Mouse (Mus musculus): ENCODE results near the gene Nxph3. TPM values are rescaled to one million over a fixed set of nuclear protein-coding genes. Genes with fewer than 3 reads are reported as not detected.
A peak's percentile ranks its signal among the peaks of the same experiment; 100 is the strongest.

Nxph3 gene
- polyA plus RNA-seq, 1 experiment from 2014 or later: 0.44 TPM

- Histone ChIP-seq H3K27ac (replicated peaks) (no peak overlapping the region), H3K4me3 (ENCODE audit: low read depth, low read length) (no peak overlapping the region), H3K36me3 (ENCODE audit: control insufficient read depth, insufficient read depth, low read length) (no peaks in the 10 kb centered on the region), H3K4me1 (replicated peaks; ENCODE audit: control insufficient read depth, insufficient read depth) (no peaks in the 10 kb centered on the region), H3K4me2 (replicated peaks; ENCODE audit: low read depth) (no peak overlapping the region), H3K27me3 (ENCODE audit: control insufficient read depth, insufficient read depth, low read length) (0 out of 2 replicates have a peak, but pooled peaks cover 2% of the 10 kb centered on the region), H3K9me3 (ENCODE audit: control insufficient read depth, low read length) (no peaks in the 10 kb centered on the region), H3K9ac (ENCODE audit: low read length) (no peak overlapping the region)
- ATAC-seq (ENCODE audit: low FRiP score, low TSS enrichment) (no peak), DNase-seq (ENCODE audit: low spot score) (no peak)
- WGBS: 66% methylated on average over 17 of the region's 17 CpGs
- TF ChIP-seq CTCF (IDR thresholded peaks at IDR 0.05; ENCODE audit: low read depth): no peak
- no peak for TF ChIP-seq EP300 (optimal IDR thresholded peaks at IDR 0.05)
Observed at GRCm38 (mm10) chr11:95515376-95516323, 1.3 kb upstream of the Nxph3 start.

GRCm38 (mm10) chr11:95513461-95514297 lies 691 bp downstream of the Nxph3 start:
- peak overlapping the region; percentile 53 for H3K9ac ChIP-seq (ENCODE audit: low read length)
- WGBS: 1% methylated on average over 63 of the region's 66 CpGs
- ATAC-seq (ENCODE audit: low FRiP score, low TSS enrichment): no peak; the same call in none of the 2 replicates

DNA sequence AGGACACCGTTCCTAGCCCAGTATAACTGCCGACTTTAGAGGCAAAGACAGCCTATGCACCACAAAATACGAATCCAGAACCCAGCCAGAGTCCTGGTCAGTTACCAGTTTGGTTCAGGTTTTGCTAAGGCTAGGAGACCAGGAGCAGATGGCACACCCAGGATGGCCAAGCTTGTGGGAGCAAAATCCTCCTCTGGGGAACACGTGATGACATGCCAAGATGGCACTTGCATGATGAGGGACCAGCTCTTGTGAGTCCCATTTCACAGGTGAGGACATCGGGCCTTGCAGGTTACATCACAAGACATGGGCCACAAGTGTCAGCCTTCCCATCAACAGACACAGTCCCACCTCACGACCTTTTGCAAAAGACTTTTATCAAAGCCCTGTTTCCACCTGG lies 2.0 kb downstream of the Nxph3 start:
- WGBS: 69% methylated on average over 6 of the region's 6 CpGs
- H3K27me3 ChIP-seq (ENCODE audit: control insufficient read depth, insufficient read depth, low read length): 0 out of 2 replicates have a peak, but pooled peaks cover 2% of the 10 kb centered on the region

More at GRCm38 (mm10) chr11:95513461-95514297, 691 bp downstream of the Nxph3 start:
- H3K9me3 ChIP-seq (ENCODE audit: control insufficient read depth, low read length): no peaks in the 10 kb centered on the region
- H3K4me2 ChIP-seq (replicated peaks; ENCODE audit: low read depth): peak overlapping the region; percentile 92
- H3K4me1 ChIP-seq (replicated peaks; ENCODE audit: control insufficient read depth, insufficient read depth): 0 out of 2 replicates have a peak, but pooled peaks cover 2% of the 10 kb centered on the region
- peak overlapping the region; percentile 64 for H3K4me3 ChIP-seq (ENCODE audit: low read depth, low read length)
- DNase-seq (ENCODE audit: low spot score): no peak
- H3K36me3 ChIP-seq (ENCODE audit: control insufficient read depth, insufficient read depth, low read length): no peaks in the 10 kb centered on the region
- H3K27ac ChIP-seq (replicated peaks): no peak overlapping the region
- H3K27me3 ChIP-seq (ENCODE audit: control insufficient read depth, insufficient read depth, low read length): 0 out of 2 replicates have a peak, but pooled peaks cover 2% of the 10 kb centered on the region
- no peak for TF ChIP-seq CTCF (IDR thresholded peaks at IDR 0.05; ENCODE audit: low read depth)
- no peak for TF ChIP-seq EP300 (optimal IDR thresholded peaks at IDR 0.05)

GRCm38 (mm10) chr11:95511919-95512318 lies 2.5 kb downstream of the Nxph3 start:
- Histone ChIP-seq H3K4me2 (replicated peaks; ENCODE audit: low read depth) (no peak overlapping the region), H3K27ac (replicated peaks) (no peak overlapping the region), H3K27me3 (ENCODE audit: control insufficient read depth, insufficient read depth, low read length) (0 out of 2 replicates have a peak, but pooled peaks cover 2% of the 10 kb centered on the region), H3K4me3 (ENCODE audit: low read depth, low read length) (no peak overlapping the region), H3K36me3 (ENCODE audit: control insufficient read depth, insufficient read depth, low read length) (no peaks in the 10 kb centered on the region), H3K4me1 (replicated peaks; ENCODE audit: control insufficient read depth, insufficient read depth) (0 out of 2 replicates have a peak, but pooled peaks cover 2% of the 10 kb centered on the region), H3K9me3 (ENCODE audit: control insufficient read depth, low read length) (no peaks in the 10 kb centered on the region), H3K9ac (ENCODE audit: low read length) (no peak overlapping the region)
- 63% methylated on average over 1 of the region's 1 CpGs for WGBS
- DNase-seq (ENCODE audit: low spot score) (no peak), ATAC-seq (ENCODE audit: low FRiP score, low TSS enrichment) (no peak)
- TF ChIP-seq EP300 (optimal IDR thresholded peaks at IDR 0.05): no peak
- TF ChIP-seq CTCF (IDR thresholded peaks at IDR 0.05; ENCODE audit: low read depth): no peak

More for the DNA sequence above, 2.0 kb downstream of the Nxph3 start:
- Histone ChIP-seq H3K4me3 (ENCODE audit: low read depth, low read length) (no peak overlapping the region), H3K36me3 (ENCODE audit: control insufficient read depth, insufficient read depth, low read length) (no peaks in the 10 kb centered on the region), H3K9me3 (ENCODE audit: control insufficient read depth, low read length) (no peaks in the 10 kb centered on the region), H3K9ac (ENCODE audit: low read length) (no peak overlapping the region), H3K27ac (replicated peaks) (no peak overlapping the region), H3K4me2 (replicated peaks; ENCODE audit: low read depth) (no peak overlapping the region), H3K4me1 (replicated peaks; ENCODE audit: control insufficient read depth, insufficient read depth) (0 out of 2 replicates have a peak, but pooled peaks cover 2% of the 10 kb centered on the region)
- TF ChIP-seq EP300 (optimal IDR thresholded peaks at IDR 0.05) (no peak), CTCF (IDR thresholded peaks at IDR 0.05; ENCODE audit: low read depth) (no peak)
- ATAC-seq (ENCODE audit: low FRiP score, low TSS enrichment): no peak
- DNase-seq (ENCODE audit: low spot score): no peak

GRCm38 (mm10) chr11:95510631-95511030 lies 3.7 kb downstream of the Nxph3 start:
- H3K27ac ChIP-seq (replicated peaks): no peak overlapping the region
- H3K9me3 ChIP-seq (ENCODE audit: control insufficient read depth, low read length): no peaks in the 10 kb centered on the region
- TF ChIP-seq CTCF (IDR thresholded peaks at IDR 0.05; ENCODE audit: low read depth): no peak
- no peak for TF ChIP-seq EP300 (optimal IDR thresholded peaks at IDR 0.05)
- H3K4me1 ChIP-seq (replicated peaks; ENCODE audit: control insufficient read depth, insufficient read depth): 0 out of 2 replicates have a peak, but pooled peaks cover 2% of the 10 kb centered on the region
- no peak overlapping the region for H3K9ac ChIP-seq (ENCODE audit: low read length)
- H3K4me3 ChIP-seq (ENCODE audit: low read depth, low read length): no peak overlapping the region
- DNase-seq (ENCODE audit: low spot score) (no peak), ATAC-seq (ENCODE audit: low FRiP score, low TSS enrichment) (no peak)
- H3K27me3 ChIP-seq (ENCODE audit: control insufficient read depth, insufficient read depth, low read length): no peaks in the 10 kb centered on the region
- 83% methylated on average over 12 of the region's 12 CpGs for WGBS
- no peak overlapping the region for H3K4me2 ChIP-seq (replicated peaks; ENCODE audit: low read depth)
- no peaks in the 10 kb centered on the region for H3K36me3 ChIP-seq (ENCODE audit: control insufficient read depth, insufficient read depth, low read length)

Measured in stomach, postnatal 0 days (tissue).